Mouse (Mus musculus) cerebellum, adult 2 months (tissue): ENCODE measurements around the gene Olfr45.

ENCODE experiments used
- CTCF ChIP-seq: fragments of 200-500 bp; IDR thresholded peaks from 2 replicates; pipeline ENCODE4 v1.5.1; 2011; ENCODE audit warnings: low read depth, mild to moderate bottlenecking, control low read depth, low read length, moderate library complexity, borderline replicate concordance; ENCODE audit not compliant: insufficient read depth
- POLR2A ChIP-seq: fragments of 200-500 bp; IDR thresholded peaks from 2 replicates; pipeline ENCODE4 v1.6.1; 2011; ENCODE audit warnings: low read length, control low read depth, borderline replicate concordance; ENCODE audit not compliant: insufficient read depth

- no peak for TF ChIP-seq CTCF
- no peak for TF ChIP-seq POLR2A
Measured at GRCm38 (mm10) chr7:140725558-140725957, 43.8 kb downstream of the Olfr45 start.
